Mouse (Mus musculus) naive thymus-derived CD4-positive, alpha-beta T cell, adult 2 months (primary cell): ENCODE measurements around the gene Cldn2.
"Not testable (repeated sequence)": the region's sequence is repeated elsewhere in the genome, so short reads cannot be mapped to it uniquely, and the experiment has no call there.

Experiments
- DNase-seq: peaks from one replicate; pipeline ENCODE4 v3.0.0-alpha.2; 2011; ENCODE audit warnings: low read depth

Gene Cldn2

GRCm38 (mm10) chrX:139800406-139800878, at the start of gene Cldn2:
Gene Cldn2, plus strand, starts transcription at chrX:139800828.
- no peak for DNase-seq

DNA sequence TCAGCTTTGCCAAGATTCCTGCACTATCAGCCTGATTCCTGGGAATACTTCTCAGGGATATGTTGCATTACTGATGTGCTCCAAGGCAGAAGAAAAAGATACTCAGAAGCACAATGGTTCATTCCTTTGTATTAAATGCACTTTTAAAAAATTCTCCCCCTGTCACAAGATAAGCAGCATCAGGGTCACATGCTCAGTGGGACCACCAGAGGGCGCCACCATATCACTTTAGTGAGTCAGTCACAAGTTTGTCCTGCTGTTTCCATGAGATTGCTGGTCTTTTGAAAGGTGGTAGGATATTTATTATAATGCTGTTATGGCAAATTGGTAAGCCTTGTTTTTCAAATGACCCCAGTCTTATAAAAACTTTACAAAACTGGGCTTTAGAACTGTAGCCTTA, 48.8 kb upstream of the Cldn2 start:
- peak; percentile 50 for DNase-seq

- DNase-seq, result not testable (repeated sequence)
Observed at GRCm38 (mm10) chrX:139758634-139759033, 42.0 kb upstream of the Cldn2 start.

DNA sequence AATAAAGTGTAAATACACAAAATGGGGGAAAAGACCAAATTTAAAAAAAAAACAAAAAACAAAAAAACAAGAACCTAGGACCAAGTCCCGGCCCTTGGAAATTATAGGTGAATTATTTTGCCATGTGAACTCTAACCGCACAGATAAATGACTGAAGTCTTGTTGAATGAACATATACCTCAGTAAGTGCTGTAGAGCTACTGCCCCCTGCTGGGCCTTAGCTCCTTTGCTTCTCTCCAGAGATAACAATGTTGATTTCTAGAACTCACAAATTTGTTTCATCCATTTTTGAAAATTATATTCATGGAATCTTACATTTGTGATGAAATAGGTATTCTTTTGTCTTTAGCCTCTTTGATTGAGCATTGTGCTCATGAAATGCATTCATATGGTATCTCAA, 38.1 kb upstream of the Cldn2 start:
- peak; percentile 39 for DNase-seq

- no peak for DNase-seq
Observed at GRCm38 (mm10) chrX:139769975-139770637, 30.5 kb upstream of the Cldn2 start.

DNA sequence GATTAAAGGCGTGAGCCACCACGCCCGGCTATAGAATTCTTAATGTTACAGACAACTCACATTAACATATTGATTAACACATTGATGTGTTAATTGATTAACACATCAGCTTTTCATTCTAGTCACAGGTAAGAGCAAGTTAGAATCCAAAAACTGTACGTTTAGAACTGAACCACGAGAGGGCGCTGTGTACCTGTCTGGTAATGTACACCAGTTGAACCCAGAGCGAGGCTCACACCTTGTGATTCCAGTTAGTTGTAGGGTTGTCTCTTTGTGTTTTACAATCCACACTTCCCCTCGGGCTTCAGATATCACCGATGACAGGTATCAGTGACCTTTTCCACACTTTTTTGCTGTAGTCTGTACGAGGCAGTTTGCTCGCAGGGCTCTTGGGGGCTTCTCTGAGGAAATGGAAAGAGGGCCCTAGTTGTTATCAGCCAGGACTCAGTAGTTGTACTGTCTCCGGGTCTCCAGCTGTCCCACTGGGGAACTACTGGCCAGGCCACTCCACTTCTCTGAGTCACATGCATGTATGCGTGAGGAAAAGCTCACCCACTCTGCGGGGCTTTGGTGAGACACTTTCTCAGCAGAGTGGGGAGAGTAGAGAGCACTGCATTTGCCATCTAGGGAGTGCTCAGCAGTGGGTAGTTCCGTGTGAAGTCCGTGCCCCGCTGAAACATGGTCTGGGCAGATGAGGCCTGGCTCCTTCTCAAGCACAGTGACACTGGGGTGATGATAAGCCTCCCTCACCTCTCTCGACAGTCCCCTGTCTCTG, 26.1 kb upstream of the Cldn2 start:
- DNase-seq, result peak; percentile 60

- DNase-seq, result no peak
Observed at GRCm38 (mm10) chrX:139775084-139775612, 25.5 kb upstream of the Cldn2 start.

GRCm38 (mm10) chrX:139777357-139777756, 23.3 kb upstream of the Cldn2 start:
- no peak for DNase-seq

DNA sequence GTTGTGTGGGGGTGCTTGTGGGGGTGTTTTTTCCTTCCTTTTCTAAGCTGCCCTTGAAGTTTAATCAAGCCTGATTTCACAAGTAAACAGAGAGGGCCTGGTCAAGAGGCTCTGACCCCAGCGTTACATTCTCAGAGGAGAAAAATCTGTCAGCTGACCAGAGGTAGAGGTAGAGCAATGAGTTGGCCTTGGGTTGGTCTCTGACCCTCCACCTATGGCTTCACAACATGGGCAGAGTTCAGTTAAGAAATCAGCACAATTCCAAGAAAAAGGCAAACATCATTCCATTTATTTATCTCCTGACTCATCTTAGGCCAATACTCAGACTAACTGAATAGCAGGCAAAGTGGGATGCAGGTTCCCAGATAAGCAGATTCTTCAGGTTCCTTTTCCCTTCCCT, 21.7 kb upstream of the Cldn2 start:
- DNase-seq, result no peak

DNA sequence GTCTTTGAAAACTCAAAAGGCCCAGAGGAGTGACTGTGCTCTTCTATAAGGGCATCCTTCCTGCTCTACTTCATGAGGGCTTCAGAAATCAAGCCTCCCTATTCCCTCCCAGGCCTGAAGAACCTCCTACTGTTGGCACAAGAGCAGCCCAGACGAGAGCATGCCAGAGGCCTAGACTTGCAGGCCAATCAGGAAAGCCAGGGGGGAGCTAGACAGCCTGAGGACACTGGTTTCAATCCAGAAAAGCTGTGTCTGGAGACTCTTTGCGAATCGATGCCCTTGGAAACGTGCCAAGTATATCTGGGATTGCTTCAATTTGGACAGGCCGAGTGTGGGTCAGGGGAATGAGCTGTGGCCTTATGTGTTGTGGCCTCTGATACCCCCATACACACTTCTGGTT, 21.2 kb upstream of the Cldn2 start:
- no peak for DNase-seq

DNA sequence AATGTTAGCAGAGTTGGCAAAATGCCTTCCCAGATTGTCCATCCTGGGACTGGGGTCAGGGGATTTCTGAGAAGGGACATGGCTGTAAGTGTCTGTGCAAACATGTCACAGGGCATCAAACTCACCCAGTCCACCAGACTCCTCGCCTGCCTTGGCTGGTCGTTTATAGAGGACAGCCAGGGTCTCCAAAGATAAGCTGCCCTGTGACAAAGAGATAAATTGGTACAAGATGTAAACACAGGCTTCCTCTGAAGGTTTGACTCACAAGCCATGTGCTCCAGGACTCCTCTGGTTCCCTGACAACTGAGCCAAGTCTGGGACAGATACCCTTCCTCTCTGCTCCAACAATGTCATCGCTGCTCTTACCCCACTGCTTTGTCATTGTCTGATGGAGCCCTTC, 19.6 kb upstream of the Cldn2 start:
- no peak for DNase-seq

DNA sequence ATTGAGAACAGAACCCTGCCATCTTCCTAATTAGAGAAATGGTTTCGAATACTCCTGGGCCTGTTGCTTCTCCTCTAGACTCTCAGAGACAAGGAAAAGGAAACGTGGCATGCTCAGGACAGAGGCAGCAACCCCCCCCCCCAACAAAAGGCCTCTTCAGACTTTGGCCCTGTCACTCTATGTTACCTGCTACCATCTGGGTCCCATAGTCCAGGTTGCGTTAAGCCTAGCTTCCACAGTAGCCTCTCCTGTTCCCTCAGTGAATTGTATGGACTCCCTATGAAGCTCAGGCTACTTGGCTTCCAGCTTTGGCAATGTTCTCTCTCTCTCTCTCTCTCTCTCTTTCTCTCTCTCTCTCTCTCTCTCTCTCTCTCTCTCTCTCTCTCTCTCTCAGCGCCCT, 19.1 kb upstream of the Cldn2 start:
- no peak for DNase-seq

DNA sequence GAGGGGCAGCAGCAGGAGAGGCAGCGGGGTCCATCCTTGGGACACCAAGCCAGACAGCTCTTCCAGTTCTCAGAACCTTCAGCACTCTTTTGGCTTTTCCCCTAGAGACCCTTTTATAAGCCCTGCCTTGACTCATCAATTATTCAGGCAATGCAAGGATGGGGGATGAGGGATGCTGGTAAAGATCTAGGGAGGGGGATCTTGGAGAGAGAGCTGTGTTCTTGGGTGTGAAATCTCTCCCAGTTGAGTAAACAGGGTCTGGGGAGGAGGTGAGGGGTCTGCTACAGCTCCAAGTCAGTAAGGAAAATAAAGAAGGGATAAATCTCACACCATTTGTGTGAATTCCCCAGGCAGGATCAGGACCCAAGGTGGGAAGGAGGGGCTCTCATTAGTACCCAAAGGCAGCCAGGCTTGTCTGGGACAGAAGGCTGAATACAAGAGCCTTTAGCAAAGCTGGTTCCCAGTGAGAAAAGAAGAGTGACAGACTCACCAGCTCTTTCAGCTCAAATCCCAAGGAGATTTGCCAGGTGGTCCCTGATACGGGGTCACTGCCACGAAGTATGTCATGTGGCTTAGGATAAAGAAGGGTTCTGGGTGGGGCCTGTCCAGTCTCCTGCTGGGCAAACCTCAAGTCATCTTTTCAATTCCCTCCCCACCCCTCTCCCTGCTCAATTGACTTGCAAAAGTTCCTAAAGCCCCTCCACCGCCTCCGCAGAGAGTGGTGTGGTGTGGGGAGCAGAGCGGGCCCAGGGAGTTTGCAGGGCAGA, 18.2 kb upstream of the Cldn2 start, which contains the start of gene Ripply1:
Gene Ripply1, minus strand, starts transcription at position 76 of the 767 bp plus-strand sequence.
- DNase-seq, result no peak

GRCm38 (mm10) chrX:139783045-139783422, 17.6 kb upstream of the Cldn2 start:
- DNase-seq, result no peak

DNA sequence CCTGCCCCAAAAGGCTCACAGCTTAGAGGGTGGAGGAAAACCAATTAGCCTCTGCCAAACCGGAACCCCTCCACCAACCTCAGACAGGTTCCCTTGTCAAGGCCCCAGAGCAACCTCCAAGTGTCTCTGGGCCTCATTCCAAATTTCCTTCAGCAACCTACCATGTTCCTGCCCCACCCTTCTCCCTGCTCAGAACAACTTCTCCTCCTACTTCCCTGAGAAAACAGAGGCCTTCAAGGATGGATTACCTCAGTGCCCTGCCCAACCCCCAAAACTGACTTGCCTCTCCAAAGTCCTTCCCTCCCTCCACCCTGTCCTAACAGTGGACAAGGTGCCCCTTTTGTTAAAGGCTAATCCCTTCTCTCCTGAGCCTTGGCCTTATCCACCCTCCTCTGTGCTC, 14.9 kb upstream of the Cldn2 start:
- no peak for DNase-seq

DNA sequence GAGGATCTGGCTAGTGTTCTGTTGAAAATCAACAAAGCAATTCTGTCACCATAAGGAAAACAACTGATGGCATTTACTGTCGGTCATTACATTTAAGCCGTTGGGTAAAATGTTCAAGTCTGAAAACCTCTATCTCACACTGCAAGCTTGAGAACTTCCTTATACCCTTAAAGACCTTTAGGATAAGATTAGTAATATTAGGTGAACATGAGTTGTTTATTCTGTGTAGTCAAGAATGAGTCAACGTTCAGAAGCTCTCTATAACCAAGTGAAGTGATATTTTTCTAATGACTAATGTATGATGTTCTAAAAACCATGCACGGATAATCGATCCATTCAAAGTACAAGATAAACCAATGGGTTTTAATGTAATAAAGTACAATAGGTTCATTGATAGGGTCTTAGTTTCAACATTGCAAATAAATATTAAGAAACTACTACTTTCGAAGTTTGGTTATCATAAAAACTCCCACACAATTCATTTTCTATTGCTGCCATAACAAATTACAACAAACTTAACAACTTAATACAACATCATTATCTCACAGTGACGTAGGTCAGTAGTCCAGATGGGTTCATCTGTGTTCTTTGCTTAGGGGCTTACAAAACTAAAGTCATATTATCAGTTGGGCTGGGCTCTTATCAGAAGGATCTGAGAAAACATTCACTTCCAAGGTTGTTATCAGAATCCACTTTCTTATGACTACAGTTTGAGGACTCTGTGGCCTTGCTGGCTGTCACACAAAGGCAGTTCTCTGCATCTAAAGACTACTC, 6.4 kb upstream of the Cldn2 start:
- no peak for DNase-seq

- DNase-seq, result no peak
Observed at GRCm38 (mm10) chrX:139796037-139796436, 4.6 kb upstream of the Cldn2 start.

DNA sequence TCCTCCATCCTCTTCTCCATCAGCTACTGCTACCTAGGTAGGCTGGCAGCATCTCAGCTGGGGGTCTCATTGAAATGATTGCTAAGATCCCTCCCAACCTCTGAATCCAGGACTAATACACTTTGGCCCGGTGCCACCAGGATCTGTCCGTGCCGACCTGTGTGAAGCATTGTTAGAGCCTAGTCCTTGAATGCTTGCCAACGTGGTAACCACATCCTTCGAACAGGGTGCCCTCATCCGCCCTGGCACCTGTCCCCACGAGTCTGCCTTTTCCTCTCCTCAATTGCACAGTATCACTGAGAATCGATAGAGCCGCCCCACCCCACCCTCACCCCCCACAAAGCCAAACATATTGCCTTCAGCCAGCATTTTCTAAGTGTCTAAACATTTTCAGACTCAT, 2.8 kb upstream of the Cldn2 start:
- DNase-seq, result peak; percentile 57

DNA sequence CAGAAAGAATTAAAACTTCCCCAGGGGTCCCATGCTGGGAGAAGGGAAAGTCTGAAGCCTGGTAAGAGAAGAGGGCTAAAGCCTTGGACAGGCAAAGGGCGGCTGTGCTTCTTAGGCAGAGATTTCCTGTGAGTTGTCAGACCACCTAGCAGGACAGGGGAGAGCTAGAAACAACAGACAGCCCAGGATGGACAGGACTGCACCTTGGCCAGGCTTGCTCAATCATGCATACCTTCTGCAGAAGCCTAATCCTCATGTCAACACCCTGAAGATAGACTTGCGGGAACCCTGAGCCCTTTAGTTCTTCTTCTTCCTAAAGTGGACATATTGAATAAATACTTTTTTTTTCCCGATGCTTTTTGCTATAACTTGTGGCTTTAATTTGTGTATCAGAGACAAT, 675 bp upstream of the Cldn2 start:
- no peak for DNase-seq

DNA sequence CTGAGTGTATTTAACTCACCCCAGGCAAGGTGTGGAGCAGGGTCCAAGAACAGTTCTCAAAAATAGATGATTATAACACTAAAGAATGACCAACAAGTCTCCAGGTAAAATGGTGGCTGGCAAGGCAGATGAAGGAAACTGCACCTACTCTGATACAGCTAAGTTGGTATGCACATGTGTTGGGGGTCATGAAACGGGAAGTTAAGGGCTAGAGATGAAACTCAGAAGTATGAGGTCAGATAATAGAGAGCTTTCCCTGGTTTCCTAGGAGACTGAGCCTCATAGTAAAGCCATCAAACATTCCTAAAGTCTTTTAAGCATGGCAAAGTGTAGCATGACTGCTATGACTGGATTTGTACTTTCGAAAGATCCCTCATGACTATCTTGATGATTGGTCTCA, 2.4 kb downstream of the Cldn2 start:
- no peak for DNase-seq

- no peak for DNase-seq
Observed at GRCm38 (mm10) chrX:139805918-139806317, 5.3 kb downstream of the Cldn2 start.

DNA sequence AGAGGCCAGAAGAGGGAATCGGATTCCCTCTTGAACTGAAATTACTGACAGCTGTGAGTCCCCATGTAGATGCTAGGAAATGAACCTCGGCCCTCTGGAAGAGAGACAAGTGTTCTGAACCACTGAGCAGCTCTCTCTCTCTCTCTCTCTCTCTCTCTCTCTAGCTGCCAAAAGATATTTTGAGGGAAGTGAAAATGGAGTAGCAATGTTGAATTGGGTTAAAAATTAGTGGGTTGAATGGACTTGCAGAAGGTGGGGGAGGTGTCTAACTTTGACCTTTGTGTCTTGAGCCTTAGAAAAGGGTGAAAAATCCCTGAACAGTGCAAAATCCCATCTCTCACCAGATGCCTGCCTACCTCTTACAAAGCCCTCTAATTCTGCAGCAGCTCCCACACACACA, 6.8 kb downstream of the Cldn2 start:
- DNase-seq, result no peak
